Mouse (Mus musculus): ENCODE results near the gene Slc13a1. TPM values are rescaled to one million over a fixed set of nuclear protein-coding genes. Genes with fewer than 3 reads are reported as not detected.

Gene Slc13a1
- polyA plus RNA-seq, 1 experiment from 2014 or later = 0.17 TPM

GRCm38 (mm10) chr6:24159795-24160194, 8.1 kb downstream of the Slc13a1 start:
- Histone ChIP-seq H3K9ac (replicated peaks) (no peak overlapping the region), H3K9me3 (no peaks in the 10 kb centered on the region), H3K4me3 (replicated peaks) (no peak overlapping the region), H3K4me2 (replicated peaks) (no peak overlapping the region), H3K36me3 (no peaks in the 10 kb centered on the region), H3K4me1 (replicated peaks) (no peaks in the 10 kb centered on the region), H3K27ac (no peak overlapping the region), H3K27me3 (no peaks in the 10 kb centered on the region)
- no peak for ATAC-seq
- 82% methylated on average over 1 of the region's 1 CpGs for WGBS

- Histone ChIP-seq H3K27me3 (no peaks in the 10 kb centered on the region), H3K9ac (replicated peaks) (no peak overlapping the region), H3K4me3 (replicated peaks) (no peak overlapping the region), H3K27ac (no peak overlapping the region), H3K4me2 (replicated peaks) (no peak overlapping the region), H3K9me3 (no peaks in the 10 kb centered on the region), H3K4me1 (replicated peaks) (no peaks in the 10 kb centered on the region), H3K36me3 (no peaks in the 10 kb centered on the region)
- ATAC-seq = no peak
- WGBS = 76% methylated on average over 4 of the region's 4 CpGs
Observed at GRCm38 (mm10) chr6:24154901-24155300, 13.0 kb downstream of the Slc13a1 start.

GRCm38 (mm10) chr6:24132951-24133350, 34.9 kb downstream of the Slc13a1 start:
- no peaks in the 10 kb centered on the region for H3K36me3 ChIP-seq
- no peak for ATAC-seq
- no peaks in the 10 kb centered on the region for H3K9me3 ChIP-seq
- no peak overlapping the region for H3K9ac ChIP-seq (replicated peaks)
- 91% methylated on average over 4 of the region's 4 CpGs for WGBS
- H3K4me1 ChIP-seq (replicated peaks) = no peaks in the 10 kb centered on the region
- no peaks in the 10 kb centered on the region for H3K27me3 ChIP-seq
- H3K4me3 ChIP-seq (replicated peaks) = no peak overlapping the region
- no peak overlapping the region for H3K27ac ChIP-seq
- H3K4me2 ChIP-seq (replicated peaks) = no peak overlapping the region

- no peak for ATAC-seq
- H3K9me3 ChIP-seq = no peaks in the 10 kb centered on the region
- H3K27me3 ChIP-seq = no peaks in the 10 kb centered on the region
- H3K4me1 ChIP-seq (replicated peaks) = no peaks in the 10 kb centered on the region
- no peak overlapping the region for H3K27ac ChIP-seq
- no peaks in the 10 kb centered on the region for H3K36me3 ChIP-seq
- no peak overlapping the region for H3K4me3 ChIP-seq (replicated peaks)
- no peak overlapping the region for H3K9ac ChIP-seq (replicated peaks)
- no peak overlapping the region for H3K4me2 ChIP-seq (replicated peaks)
Observed at GRCm38 (mm10) chr6:24122632-24123031, 45.3 kb downstream of the Slc13a1 start.

GRCm38 (mm10) chr6:24111614-24112013, 56.3 kb downstream of the Slc13a1 start:
- no peak overlapping the region for H3K4me2 ChIP-seq (replicated peaks)
- H3K9me3 ChIP-seq = no peaks in the 10 kb centered on the region
- WGBS = 93% methylated on average over 8 of the region's 8 CpGs
- H3K9ac ChIP-seq (replicated peaks) = no peak overlapping the region
- no peak for ATAC-seq
- H3K4me3 ChIP-seq (replicated peaks) = no peak overlapping the region
- H3K27me3 ChIP-seq = no peaks in the 10 kb centered on the region
- no peaks in the 10 kb centered on the region for H3K4me1 ChIP-seq (replicated peaks)
- no peak overlapping the region for H3K27ac ChIP-seq
- no peaks in the 10 kb centered on the region for H3K36me3 ChIP-seq

GRCm38 (mm10) chr6:24108471-24108870, 59.4 kb downstream of the Slc13a1 start:
- Histone ChIP-seq H3K27ac (no peak overlapping the region), H3K9ac (replicated peaks) (no peak overlapping the region), H3K36me3 (no peaks in the 10 kb centered on the region), H3K4me2 (replicated peaks) (no peak overlapping the region), H3K27me3 (no peaks in the 10 kb centered on the region), H3K9me3 (no peaks in the 10 kb centered on the region), H3K4me1 (replicated peaks) (peaks cover 7% of the 10 kb centered on the region; the same call in 1 of the 2 replicates), H3K4me3 (replicated peaks) (no peak overlapping the region)
- ATAC-seq = no peak
- 96% methylated on average over 4 of the region's 4 CpGs for WGBS

GRCm38 (mm10) chr6:24106157-24106556, 61.7 kb downstream of the Slc13a1 start:
- Histone ChIP-seq H3K9me3 (no peaks in the 10 kb centered on the region), H3K4me2 (replicated peaks) (no peak overlapping the region), H3K4me1 (replicated peaks) (peaks cover 7% of the 10 kb centered on the region; the same call in 1 of the 2 replicates), H3K27me3 (no peaks in the 10 kb centered on the region), H3K27ac (no peak overlapping the region), H3K36me3 (no peaks in the 10 kb centered on the region), H3K4me3 (replicated peaks) (no peak overlapping the region), H3K9ac (replicated peaks) (no peak overlapping the region)
- WGBS = 30% methylated on average over 3 of the region's 3 CpGs
- peak; percentile 69 for ATAC-seq

GRCm38 (mm10) chr6:24105681-24106080, 62.2 kb downstream of the Slc13a1 start:
- H3K27ac ChIP-seq = no peak overlapping the region
- H3K4me1 ChIP-seq (replicated peaks) = peaks cover 11% of the 10 kb centered on the region
- no peak overlapping the region for H3K9ac ChIP-seq (replicated peaks)
- no peaks in the 10 kb centered on the region for H3K27me3 ChIP-seq
- ATAC-seq = peak; percentile 83
- H3K4me3 ChIP-seq (replicated peaks) = no peak overlapping the region
- no peaks in the 10 kb centered on the region for H3K9me3 ChIP-seq
- WGBS = 6% methylated on average over 5 of the region's 5 CpGs
- H3K4me2 ChIP-seq (replicated peaks) = no peak overlapping the region
- no peaks in the 10 kb centered on the region for H3K36me3 ChIP-seq

GRCm38 (mm10) chr6:24101281-24101680, 66.6 kb downstream of the Slc13a1 start:
- no peak overlapping the region for H3K9ac ChIP-seq (replicated peaks)
- H3K27me3 ChIP-seq = no peaks in the 10 kb centered on the region
- peaks cover 12% of the 10 kb centered on the region for H3K4me1 ChIP-seq (replicated peaks)
- ATAC-seq = no peak
- no peaks in the 10 kb centered on the region for H3K9me3 ChIP-seq
- H3K27ac ChIP-seq = no peak overlapping the region
- no peak overlapping the region for H3K4me2 ChIP-seq (replicated peaks)
- 95% methylated on average over 1 of the region's 1 CpGs for WGBS
- no peak overlapping the region for H3K4me3 ChIP-seq (replicated peaks)
- no peaks in the 10 kb centered on the region for H3K36me3 ChIP-seq

- Histone ChIP-seq H3K27me3 (no peaks in the 10 kb centered on the region), H3K4me1 (replicated peaks) (peaks cover 7% of the 10 kb centered on the region), H3K4me2 (replicated peaks) (no peak overlapping the region), H3K36me3 (no peaks in the 10 kb centered on the region), H3K4me3 (replicated peaks) (no peak overlapping the region), H3K9ac (replicated peaks) (no peak overlapping the region), H3K9me3 (no peaks in the 10 kb centered on the region), H3K27ac (no peak overlapping the region)
- ATAC-seq = no peak
- 34% methylated on average over 5 of the region's 5 CpGs for WGBS
Observed at GRCm38 (mm10) chr6:24100705-24101104, 67.2 kb downstream of the Slc13a1 start.

- no peak overlapping the region for H3K4me3 ChIP-seq (replicated peaks)
- H3K4me1 ChIP-seq (replicated peaks) = peaks cover 5% of the 10 kb centered on the region; the same call in 1 of the 2 replicates
- H3K9me3 ChIP-seq = no peaks in the 10 kb centered on the region
- no peak overlapping the region for H3K27ac ChIP-seq
- no peak for ATAC-seq
- H3K9ac ChIP-seq (replicated peaks) = no peak overlapping the region
- H3K4me2 ChIP-seq (replicated peaks) = no peak overlapping the region
- H3K27me3 ChIP-seq = no peaks in the 10 kb centered on the region
- H3K36me3 ChIP-seq = no peaks in the 10 kb centered on the region
Observed at GRCm38 (mm10) chr6:24097400-24097799, 70.5 kb downstream of the Slc13a1 start.

- Histone ChIP-seq H3K36me3 (no peaks in the 10 kb centered on the region), H3K4me1 (replicated peaks) (no peaks in the 10 kb centered on the region), H3K4me2 (replicated peaks) (no peak overlapping the region), H3K27me3 (no peaks in the 10 kb centered on the region), H3K27ac (no peak overlapping the region), H3K9me3 (no peaks in the 10 kb centered on the region), H3K4me3 (replicated peaks) (no peak overlapping the region), H3K9ac (replicated peaks) (no peak overlapping the region)
- no peak for ATAC-seq
- 83% methylated on average over 2 of the region's 2 CpGs for WGBS
Observed at GRCm38 (mm10) chr6:24076089-24076488, 91.8 kb downstream of the Slc13a1 start.

- Histone ChIP-seq H3K9ac (replicated peaks) (no peak overlapping the region), H3K4me3 (replicated peaks) (no peak overlapping the region), H3K36me3 (no peaks in the 10 kb centered on the region), H3K27ac (no peak overlapping the region), H3K9me3 (no peaks in the 10 kb centered on the region), H3K4me2 (replicated peaks) (no peak overlapping the region), H3K27me3 (no peaks in the 10 kb centered on the region), H3K4me1 (replicated peaks) (no peaks in the 10 kb centered on the region)
- WGBS = 73% methylated on average over 4 of the region's 4 CpGs
- ATAC-seq = no peak
Observed at GRCm38 (mm10) chr6:24072804-24073203, 95.1 kb downstream of the Slc13a1 start.

Measured in midbrain, embryonic 13.5 days (tissue).